Mouse (Mus musculus) E14TG2a.4 (cell line): ENCODE data around the gene Nuak2.

Experiments
- H3K27me3 ChIP-seq: 2 replicates; pipeline ENCODE4 v1.6.1; 2014; ENCODE audit warnings: low read length, control low read depth; ENCODE audit not compliant: insufficient read depth
- H3K36me3 ChIP-seq: 2 replicates; pipeline ENCODE4 v1.6.1; 2014; ENCODE audit warnings: low read length, control low read depth; ENCODE audit not compliant: insufficient read depth
- H3K4me1 ChIP-seq: replicated peaks from 2 replicates; pipeline ENCODE4 v1.6.1; 2014; ENCODE audit warnings: low read depth, low read length, control low read depth
- H3K4me3 ChIP-seq: replicated peaks from 2 replicates; pipeline ENCODE4 v1.5.1; 2014; ENCODE audit warnings: mild to moderate bottlenecking, low read length
- H3K9me3 ChIP-seq: 2 replicates; pipeline ENCODE4 v1.6.1; 2014; ENCODE audit warnings: low read length, control low read depth
- CTCF ChIP-seq: conservative IDR thresholded peaks from 2 replicates; pipeline ENCODE4 v1.5.1; 2014; ENCODE audit warnings: low read length
- NANOG ChIP-seq: IDR thresholded peaks from 2 replicates; pipeline ENCODE4 v1.6.1; 2014; ENCODE audit warnings: borderline replicate concordance, low read length, mixed read lengths
- POU5F1 ChIP-seq: IDR thresholded peaks from 2 replicates; pipeline ENCODE4 v1.6.1; 2014; ENCODE audit warnings: low read length, borderline replicate concordance

The Nuak2 gene

GRCm38 (mm10) chr1:132376211-132377054, 60.5 kb downstream of the Nuak2 start:
- no peaks in the 10 kb centered on the region for H3K9me3 ChIP-seq

GRCm38 (mm10) chr1:132377055-132377365, 61.1 kb downstream of the Nuak2 start:
- peaks cover 84% of the 10 kb centered on the region for H3K4me1 ChIP-seq
- peaks cover 37% of the 10 kb centered on the region for H3K27me3 ChIP-seq
- H3K9me3 ChIP-seq, result no peaks in the 10 kb centered on the region
- no peaks in the 10 kb centered on the region for H3K36me3 ChIP-seq
- no peak for TF ChIP-seq CTCF
- TF ChIP-seq POU5F1, result no peak
- no peak for TF ChIP-seq NANOG
- no peak overlapping the region for H3K4me3 ChIP-seq

More at GRCm38 (mm10) chr1:132376211-132377054, 60.5 kb downstream of the Nuak2 start:
- Histone ChIP-seq H3K27me3 (peaks cover 32% of the 10 kb centered on the region), H3K36me3 (no peaks in the 10 kb centered on the region), H3K4me1 (peaks cover 85% of the 10 kb centered on the region), H3K4me3 (no peak overlapping the region)
- TF ChIP-seq POU5F1 (no peak), NANOG (no peak), CTCF (no peak)

GRCm38 (mm10) chr1:132377811-132378210, 61.9 kb downstream of the Nuak2 start:
- Histone ChIP-seq H3K4me1 (peaks cover 77% of the 10 kb centered on the region), H3K9me3 (no peaks in the 10 kb centered on the region), H3K36me3 (no peaks in the 10 kb centered on the region), H3K27me3 (peaks cover 44% of the 10 kb centered on the region), H3K4me3 (no peak overlapping the region)
- TF ChIP-seq CTCF, result no peak
- TF ChIP-seq NANOG, result no peak
- no peak for TF ChIP-seq POU5F1

GRCm38 (mm10) chr1:132380550-132381100, 64.7 kb downstream of the Nuak2 start:
- H3K36me3 ChIP-seq, result no peaks in the 10 kb centered on the region
- H3K9me3 ChIP-seq, result no peaks in the 10 kb centered on the region

GRCm38 (mm10) chr1:132381929-132382328, 66.0 kb downstream of the Nuak2 start:
- H3K9me3 ChIP-seq, result no peaks in the 10 kb centered on the region
- H3K36me3 ChIP-seq, result no peaks in the 10 kb centered on the region
- no peak overlapping the region for H3K4me3 ChIP-seq
- H3K4me1 ChIP-seq, result peaks cover 58% of the 10 kb centered on the region
- peaks cover 46% of the 10 kb centered on the region for H3K27me3 ChIP-seq
- TF ChIP-seq NANOG (no peak), POU5F1 (no peak), CTCF (no peak)

More at GRCm38 (mm10) chr1:132380550-132381100, 64.7 kb downstream of the Nuak2 start:
- H3K4me1 ChIP-seq, result peaks cover 67% of the 10 kb centered on the region
- peak overlapping the region; percentile 68 for H3K4me3 ChIP-seq
- no peak for TF ChIP-seq CTCF
- no peak for TF ChIP-seq NANOG
- TF ChIP-seq POU5F1, result no peak
- peaks cover 45% of the 10 kb centered on the region for H3K27me3 ChIP-seq
